ENCODE assay signal across 8 mouse cellular contexts in the genomic region with DNA sequence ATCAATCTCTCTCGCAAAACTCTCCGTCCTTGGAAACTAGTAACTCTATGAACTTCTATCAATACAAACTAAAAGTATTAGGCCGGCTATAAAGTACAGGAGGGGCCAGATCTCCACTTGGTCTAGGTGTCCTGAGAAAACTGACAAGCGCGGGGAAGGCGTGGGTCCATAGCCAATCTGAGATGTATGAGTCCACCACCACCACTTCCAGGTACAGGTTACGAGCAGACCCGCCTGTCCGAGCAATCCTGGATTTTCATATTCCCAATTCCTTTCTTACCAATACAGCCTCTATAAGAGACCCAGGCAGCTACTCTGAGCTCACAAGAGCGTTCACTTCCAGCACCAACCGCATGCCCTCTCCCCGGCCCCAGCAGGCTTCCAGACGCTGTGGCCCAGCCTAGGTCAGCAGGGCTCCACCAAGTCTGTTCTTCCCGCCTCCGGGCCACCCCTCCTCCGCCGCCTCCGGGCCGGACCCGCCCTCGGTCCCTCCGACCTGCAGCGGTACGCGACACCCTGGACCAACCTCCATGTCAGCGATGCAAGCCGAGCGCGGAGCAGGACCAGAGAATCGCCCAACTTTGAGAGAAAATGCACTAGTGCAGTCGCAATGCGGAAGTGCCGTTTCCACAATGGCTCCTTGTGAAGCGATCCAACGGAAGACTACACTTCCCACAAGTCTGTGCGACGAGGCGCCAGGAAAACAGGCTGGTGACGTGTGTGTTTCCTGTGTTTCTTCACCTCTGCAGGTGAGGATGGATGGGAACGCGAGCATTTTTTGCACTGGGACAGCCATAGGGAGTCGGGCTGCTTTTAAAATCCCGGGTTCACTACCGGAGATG. TPM values are rescaled to one million over a fixed set of nuclear protein-coding genes. Genes with fewer than 3 reads are reported as not detected.
DNase-seq lines count a peak whose midpoint lies in the region; ATAC-seq lines count a peak whose summit lies in the region.

No protein-coding gene starts in this region.

- DNase-seq in adipocyte (ENCODE audit: low spot score): peak; percentile 79
- peak; percentile 97 for DNase-seq in embryo, embryonic 10 days (ENCODE audit: low spot score)
- peak; percentile 61 for DNase-seq in gastrocnemius, postnatal 10 days
- DNase-seq in induced T-regulatory cell, adult 2 months (ENCODE audit: low read depth): peak; percentile 94
- peak; percentile 76 to 92 for DNase-seq in left cerebral cortex, adult 9 months (ENCODE audit: low spot score in 2 of 2)
- DNase-seq in right cerebral cortex, postnatal 14 days: peak; percentile 79
- peak; percentile 83 to 85 for DNase-seq in urinary bladder, postnatal 36 days (ENCODE audit: low spot score in 2 of 2)

- peak; percentile 98 for ATAC-seq in megakaryocyte progenitor cell, adult 5-6 weeks (replicated peaks; ENCODE audit: poor library complexity)

RNA-seq across cellular contexts. Expression of gene Zfp748, which starts 0.9 kb away (rescaled TPM):
- 1 to 10 TPM; 3.3 to 4.6 TPM for total RNA-seq in gastrocnemius, postnatal 10 days (2021)
- total RNA-seq in megakaryocyte progenitor cell, adult 5-6 weeks (2015): 14.2 and 15.3 TPM in 2 replicates
- 11.5 and 21.2 TPM in 2 replicates for total RNA-seq in megakaryocyte progenitor cell, adult 5-6 weeks (2017)

RNA-seq across cellular contexts. Expression of gene Zfp87, which starts 26.7 kb away (rescaled TPM):
- total RNA-seq in gastrocnemius, postnatal 10 days (2021): 1 to 10 TPM; 6.3 to 7.0 TPM
- 25.4 and 25.5 TPM in 2 replicates for total RNA-seq in megakaryocyte progenitor cell, adult 5-6 weeks (2015)
- total RNA-seq in megakaryocyte progenitor cell, adult 5-6 weeks (2017): 12.9 and 22.4 TPM in 2 replicates

RNA-seq across cellular contexts. Expression of gene Gm26965, which starts 26.8 kb away (rescaled TPM):
- not detected for total RNA-seq in gastrocnemius, postnatal 10 days (2021)
- not detected in 2 replicates for total RNA-seq in megakaryocyte progenitor cell, adult 5-6 weeks (2015)
- total RNA-seq in megakaryocyte progenitor cell, adult 5-6 weeks (2017): not detected in 2 replicates

RNA-seq across cellular contexts. Expression of gene Zfp58, which starts 52.4 kb away (rescaled TPM):
- total RNA-seq in gastrocnemius, postnatal 10 days (2021): 1 to 10 TPM; 3.6 to 5.0 TPM
- total RNA-seq in megakaryocyte progenitor cell, adult 5-6 weeks (2015): 8.5 and 11.6 TPM in 2 replicates
- 12.3 and 14.5 TPM in 2 replicates for total RNA-seq in megakaryocyte progenitor cell, adult 5-6 weeks (2017)

RNA-seq across cellular contexts. Expression of gene Zfp729b, which starts 56.8 kb away (rescaled TPM):
- 1 to 10 TPM; 3.3 to 3.7 TPM for total RNA-seq in gastrocnemius, postnatal 10 days (2021)
- total RNA-seq in megakaryocyte progenitor cell, adult 5-6 weeks (2015): 14.6 and 16.7 TPM in 2 replicates
- 14.6 and 15.4 TPM in 2 replicates for total RNA-seq in megakaryocyte progenitor cell, adult 5-6 weeks (2017)

Comparison
In these comparisons a context has a peak if more than half of its experiments do, and no peak if none do; other contexts are left out.
1. Peak in every context shown above with its lines: DNase-seq and ATAC-seq.